Mouse (Mus musculus) gastrocnemius, postnatal 4 days (tissue): Measurements from ENCODE around the gene Prune1. TPM values are rescaled to one million over a fixed set of nuclear protein-coding genes. Genes with fewer than 3 reads are reported as not detected.
A peak's percentile ranks its signal among the peaks of the same experiment; 100 is the strongest.

Experiments used
- DNase-seq, 2 experiments: peaks; one replicate each; pipeline ENCODE4 v3.0.0; 2021 to 2022; ENCODE audit warnings: low spot score in 2 of 2, mixed read lengths in 2 of 2
- total RNA-seq, 2 experiments: library from RNA; stranded (reverse); gene quantifications; 2 replicates each; pipeline ENCODE4 v1.2.3; 2021

The Prune1 gene
- total RNA-seq, 2 experiments from 2014 or later = 68.7 to 78.2 TPM

DNA sequence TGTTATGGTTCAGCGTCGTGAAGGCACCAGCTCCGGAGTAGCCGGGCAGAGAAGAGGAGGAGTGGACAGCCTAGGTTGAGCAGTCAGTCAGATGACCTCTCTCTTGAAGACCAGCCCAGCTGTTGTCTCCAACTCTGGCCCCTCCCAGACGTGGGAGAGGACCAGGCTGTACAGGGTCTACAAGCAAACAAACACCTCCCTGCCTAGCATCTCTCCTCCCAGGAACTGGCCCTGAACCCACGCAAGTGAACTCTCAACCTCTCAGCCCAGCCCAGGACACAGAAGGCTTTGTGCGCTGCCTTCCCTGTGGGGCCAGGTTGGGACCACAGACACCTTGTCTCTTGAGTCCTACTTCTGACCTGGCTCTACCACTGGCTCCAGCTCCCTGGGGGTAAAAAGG, 25.2 kb upstream of the Prune1 start, which contains the start of gene Anxa9:
Gene Anxa9, minus strand, starts transcription at position 77 of the 400 bp plus-strand sequence.
- no peak for DNase-seq

- no peak for DNase-seq
These were observed 24.4 kb upstream of the Prune1 start for GRCm38 (mm10) chr3:95306244-95306643.

GRCm38 (mm10) chr3:95301204-95301796, 19.4 kb upstream of the Prune1 start:
- DNase-seq = no peak

DNA sequence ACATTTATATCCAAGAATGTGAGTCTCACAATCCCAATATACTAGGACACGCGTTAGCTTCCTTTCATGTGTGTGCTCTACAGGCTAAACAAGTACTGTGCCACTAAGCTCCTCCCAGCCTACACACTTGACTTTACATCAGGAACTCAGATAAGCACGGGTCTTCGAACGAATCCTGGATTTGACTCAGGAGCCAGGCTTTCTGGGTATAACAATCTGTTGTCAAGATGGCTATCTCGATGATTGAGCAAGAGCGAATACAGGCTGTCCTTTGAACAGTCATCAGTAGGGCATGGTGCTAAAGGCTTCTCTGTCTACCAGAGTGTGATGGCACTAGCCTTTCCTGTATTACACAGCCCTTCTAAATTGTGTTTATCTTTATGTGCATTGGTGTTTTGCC, 16.1 kb upstream of the Prune1 start:
- DNase-seq = no peak

- DNase-seq = no peak
These were observed 14.2 kb upstream of the Prune1 start for GRCm38 (mm10) chr3:95296103-95296469.

DNA sequence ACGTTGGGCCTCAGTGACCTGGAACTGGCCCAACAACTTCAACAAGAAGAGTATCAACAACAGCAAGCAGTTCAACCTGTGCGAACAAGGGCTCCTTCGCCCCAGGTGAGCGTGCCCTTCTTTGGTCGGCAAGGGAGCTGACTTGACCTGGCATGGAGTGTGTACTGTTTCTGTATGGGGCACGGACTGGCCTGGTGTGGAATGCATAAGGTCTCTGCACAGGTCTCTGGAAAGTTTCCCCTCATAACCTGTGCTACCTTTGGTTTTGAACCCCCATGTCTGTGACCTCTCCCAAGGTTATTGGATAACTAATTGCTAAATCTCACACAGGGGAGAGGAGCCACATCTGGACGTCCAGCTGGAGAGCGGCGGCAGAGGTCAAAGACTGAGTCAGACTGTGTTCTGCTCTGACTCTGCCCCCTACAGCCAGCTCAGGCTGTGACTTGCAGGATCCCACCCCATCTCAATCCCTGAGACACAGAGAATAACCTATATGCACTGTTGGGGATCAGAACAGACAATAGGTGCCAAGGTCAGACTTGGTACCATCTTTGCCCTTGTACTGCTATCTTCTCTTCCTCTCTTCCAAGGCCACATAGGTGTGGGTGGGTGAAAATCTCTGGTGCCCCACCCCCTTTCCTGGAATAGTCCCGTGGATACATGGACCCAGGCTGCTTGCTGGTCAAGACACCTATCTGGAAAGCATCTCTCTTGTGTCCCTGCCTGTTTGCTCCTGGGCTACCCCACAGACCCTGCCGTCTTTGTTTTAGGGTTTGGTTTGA, 13.6 kb upstream of the Prune1 start:
- DNase-seq = no peak

DNA sequence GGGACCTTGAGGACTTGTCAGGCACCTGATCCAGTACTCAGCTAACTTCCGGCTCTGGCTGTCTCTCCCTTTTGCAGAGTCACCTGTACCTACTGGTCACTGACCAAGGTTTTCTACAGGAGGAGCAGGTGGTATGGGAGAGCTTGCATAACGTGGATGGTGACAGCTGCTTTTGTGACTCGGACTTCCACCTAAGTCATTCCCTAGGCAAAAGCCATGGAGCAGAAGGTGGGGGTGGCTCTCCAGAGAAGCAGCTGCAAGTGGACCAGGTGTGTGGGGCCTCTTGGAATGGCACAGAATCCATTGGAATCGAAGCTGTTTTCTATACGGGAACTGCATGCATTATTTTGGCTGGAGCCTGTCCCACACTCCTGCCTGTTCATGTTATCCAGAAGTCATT, 12.8 kb upstream of the Prune1 start:
- no peak for DNase-seq

DNA sequence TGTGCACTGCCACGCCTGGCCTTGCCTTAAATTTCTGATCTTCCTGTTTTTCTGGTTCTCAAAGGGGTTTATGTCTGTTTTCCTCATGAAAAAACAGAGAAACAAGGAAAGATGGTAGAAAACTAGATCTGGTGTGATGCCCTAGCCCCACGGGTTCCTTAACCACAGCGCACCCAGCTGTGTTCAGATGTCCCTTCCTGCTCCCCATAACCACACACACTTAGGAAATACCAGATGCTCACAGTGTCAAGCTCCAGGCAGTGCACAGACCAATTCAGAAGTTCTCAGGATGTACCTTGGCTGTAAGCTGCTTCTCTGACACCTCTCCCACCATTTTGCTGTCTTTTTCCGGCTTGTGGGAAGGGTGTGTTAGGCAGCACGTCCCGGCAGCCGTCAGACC, 12.4 kb upstream of the Prune1 start:
- DNase-seq = no peak

DNA sequence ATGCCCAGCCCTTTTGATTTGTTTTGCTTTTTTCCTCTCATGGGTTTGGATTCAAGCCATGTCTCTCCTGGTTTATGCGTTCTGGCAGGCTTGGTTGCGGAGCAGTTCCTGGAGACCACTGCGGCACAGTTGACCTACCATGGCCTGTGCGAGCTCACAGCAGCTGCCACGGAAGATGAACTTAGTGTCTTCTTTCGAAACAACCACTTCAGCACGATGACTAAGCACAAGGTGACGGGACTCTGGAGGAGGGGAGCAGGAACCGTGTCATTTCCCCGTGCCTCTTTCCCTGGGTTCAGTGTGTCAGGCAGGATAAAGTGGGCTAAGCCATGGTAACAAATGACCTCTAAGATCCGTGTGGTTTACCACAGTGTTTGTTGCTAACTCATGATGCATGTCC, 11.7 kb upstream of the Prune1 start:
- DNase-seq = no peak

GRCm38 (mm10) chr3:95292899-95293298, 11.0 kb upstream of the Prune1 start:
- DNase-seq = no peak

- no peak for DNase-seq
These were observed 9.2 kb upstream of the Prune1 start for GRCm38 (mm10) chr3:95291041-95291440.

DNA sequence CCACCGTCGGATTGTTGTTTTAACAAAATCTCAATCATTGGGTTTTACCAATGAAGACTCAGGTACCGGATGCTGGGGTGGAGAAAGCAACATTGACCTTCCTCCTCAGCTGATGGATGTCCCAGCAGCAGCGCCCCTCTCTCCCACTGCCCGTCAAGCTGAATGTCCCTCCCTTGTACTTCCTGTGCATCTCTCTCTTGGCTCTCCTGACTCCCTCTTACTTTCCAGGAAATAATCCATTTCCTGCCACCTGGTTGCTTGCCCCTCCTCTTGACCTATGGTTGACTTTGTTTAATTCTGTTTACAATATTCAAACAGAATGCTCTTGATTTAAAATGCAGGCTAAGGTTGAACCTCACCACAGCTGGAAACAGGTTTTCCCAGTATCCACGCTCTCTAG, 8.3 kb upstream of the Prune1 start:
- DNase-seq = no peak

DNA sequence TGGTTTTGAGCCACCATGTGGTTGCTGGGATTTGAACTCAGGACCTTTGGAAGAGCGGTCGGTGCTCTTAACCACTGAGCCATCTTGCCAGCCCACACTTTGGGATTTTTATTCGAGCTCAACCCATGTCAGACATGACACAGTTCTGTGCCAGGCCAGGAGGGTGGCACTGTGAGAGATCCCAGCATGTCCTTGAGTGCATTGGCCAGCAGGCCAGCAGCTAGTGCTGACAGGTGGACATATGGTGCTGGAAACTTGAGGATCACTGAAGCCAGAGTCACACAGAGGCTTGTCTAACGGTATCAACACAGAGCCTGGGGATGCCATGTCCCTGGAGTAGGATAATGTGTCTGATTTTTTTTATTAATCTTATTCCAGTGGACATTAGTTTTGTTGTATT, 7.5 kb upstream of the Prune1 start:
- DNase-seq = no peak

- DNase-seq = no peak
These were observed 5.7 kb upstream of the Prune1 start for GRCm38 (mm10) chr3:95287541-95287940.

- DNase-seq = no peak
These were observed 4.6 kb upstream of the Prune1 start for GRCm38 (mm10) chr3:95286510-95286909.

GRCm38 (mm10) chr3:95286011-95286410, 4.1 kb upstream of the Prune1 start:
- DNase-seq = no peak

- no peak for DNase-seq
These were observed 3.5 kb upstream of the Prune1 start for GRCm38 (mm10) chr3:95285390-95285789.

DNA sequence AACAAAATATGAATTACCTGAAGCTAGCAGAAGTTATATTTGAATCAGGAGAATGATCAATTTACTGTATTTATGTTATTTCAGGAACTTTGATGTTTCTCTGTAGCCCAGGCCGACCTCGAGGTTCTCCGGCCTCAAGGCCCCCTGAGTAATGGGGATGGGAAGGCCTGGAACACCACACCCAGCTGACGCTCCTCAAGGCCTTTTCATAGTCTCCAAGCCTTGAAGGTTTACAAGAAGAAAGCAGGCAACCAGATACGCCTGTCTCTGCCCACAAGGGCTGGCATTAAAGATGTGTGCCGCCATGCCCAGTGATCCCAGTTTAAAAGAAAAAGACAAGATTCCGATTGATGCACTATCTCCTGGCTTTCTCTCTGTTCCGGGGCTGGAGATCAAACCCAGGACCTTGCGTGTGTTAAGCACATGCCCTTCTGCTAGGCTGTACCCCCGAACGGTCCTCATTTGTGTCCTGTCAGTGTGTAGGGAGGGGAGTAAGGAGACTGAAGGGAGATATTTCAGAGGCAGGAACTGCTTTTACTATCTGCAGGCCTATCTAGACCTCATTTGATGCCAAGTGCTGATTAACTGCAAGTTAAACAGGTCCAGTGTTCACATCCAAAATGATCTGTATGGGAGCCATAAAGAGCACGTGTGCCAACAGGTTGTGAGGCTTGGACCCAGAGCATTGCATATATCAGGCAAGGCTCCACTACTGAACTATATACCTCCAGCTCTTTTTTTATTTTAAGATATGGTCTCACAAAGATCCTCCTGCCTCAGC, 2.8 kb upstream of the Prune1 start:
- DNase-seq = no peak

GRCm38 (mm10) chr3:95284062-95284461, 2.2 kb upstream of the Prune1 start:
- DNase-seq = no peak

- no peak for DNase-seq
These were observed 1.7 kb upstream of the Prune1 start for GRCm38 (mm10) chr3:95283589-95283941.

GRCm38 (mm10) chr3:95282865-95283588, 1.2 kb upstream of the Prune1 start:
- peak; percentile 71 to 84 for DNase-seq
